Comparison of ENCODE assay signal across 11 mouse cellular contexts in genomic region chr5:141139361-141139912, GRCm38 (mm10).
DNase-seq lines count a peak whose midpoint lies in the region; ATAC-seq and TF ChIP-seq lines count a peak whose summit lies in the region.
"Had no signal": no experiment of that assay in that cellular context is flagged by ENCODE, and none has a peak within 500 bp of the region (broad histone marks: within the 10 kb centered on the region; RNA-seq: fewer than 3 reads in every experiment).

No protein-coding gene starts in this region.

- peak overlapping the region; percentile 19; the same call in 1 of the 2 replicates for H3K4me2 ChIP-seq in kidney, embryonic 16.5 days (replicated peaks; ENCODE audit: low read depth, low read length)
- H3K4me2 ChIP-seq in forebrain, embryonic 11.5 days (ENCODE audit: low read depth, low read length, severe bottlenecking) = 0 out of 2 replicates have a peak overlapping the region, but pooled peaks have one; percentile 32
- peak overlapping the region; percentile 39 for H3K4me2 ChIP-seq in hindbrain, embryonic 15.5 days
- no peak overlapping the region for H3K4me2 ChIP-seq in midbrain, postnatal 0 days (ENCODE audit: low read depth, low read length, poor library complexity, severe bottlenecking)

- peaks cover 18% of the 10 kb centered on the region for H3K4me1 ChIP-seq in kidney, embryonic 16.5 days (ENCODE audit: insufficient read depth, low read length)
- no peaks in the 10 kb centered on the region; the same call in 1 of the 2 replicates for H3K4me1 ChIP-seq in forebrain, embryonic 11.5 days (replicated peaks; ENCODE audit: control insufficient read depth, insufficient read depth, low read length)
- H3K4me1 ChIP-seq in hindbrain, embryonic 15.5 days (replicated peaks) = peaks cover 16% of the 10 kb centered on the region
- H3K4me1 ChIP-seq in midbrain, postnatal 0 days (ENCODE audit: insufficient read depth, low read length) = 0 out of 2 replicates have a peak, but pooled peaks cover 2% of the 10 kb centered on the region

- no peaks in the 10 kb centered on the region for H3K27me3 ChIP-seq in kidney, embryonic 16.5 days (ENCODE audit: insufficient read depth, low read length)
- H3K27me3 ChIP-seq in forebrain, embryonic 11.5 days (ENCODE audit: control insufficient read depth, insufficient read depth, low read length) = no peaks in the 10 kb centered on the region
- no peaks in the 10 kb centered on the region for H3K27me3 ChIP-seq in hindbrain, embryonic 15.5 days
- no peaks in the 10 kb centered on the region for H3K27me3 ChIP-seq in midbrain, postnatal 0 days (ENCODE audit: insufficient read depth, low read length)

- H3K27ac ChIP-seq in kidney, embryonic 16.5 days (ENCODE audit: low read length) = no peak overlapping the region
- H3K27ac ChIP-seq in forebrain, embryonic 11.5 days (ENCODE audit: low read depth, low read length) = no peak overlapping the region
- peak overlapping the region; percentile 6; the same call in 1 of the 2 replicates for H3K27ac ChIP-seq in hindbrain, embryonic 15.5 days (replicated peaks)
- 0 out of 2 replicates have a peak overlapping the region, but pooled peaks have one; percentile 26 for H3K27ac ChIP-seq in midbrain, postnatal 0 days (ENCODE audit: low read depth, low read length)
- H3K27ac ChIP-seq: liver, embryonic 14.5 days had no signal

- WGBS in kidney, embryonic 16.5 days = 41% methylated on average over 14 of the region's 14 CpGs
- WGBS in forebrain, embryonic 11.5 days = 10% methylated on average over 14 of the region's 14 CpGs
- whole genome bisulfite sequencing in hindbrain, embryonic 15.5 days = 17% methylated on average over 14 of the region's 14 CpGs
- 15% methylated on average over 14 of the region's 14 CpGs for WGBS in midbrain, postnatal 0 days

- H3K9ac ChIP-seq in kidney, embryonic 16.5 days (replicated peaks; ENCODE audit: low read length) = no peak overlapping the region
- peak overlapping the region; percentile 6; the same call in 1 of the 2 replicates for H3K9ac ChIP-seq in forebrain, embryonic 11.5 days (ENCODE audit: low read length)
- no peak overlapping the region for H3K9ac ChIP-seq in hindbrain, embryonic 15.5 days
- H3K9ac ChIP-seq in midbrain, postnatal 0 days (replicated peaks; ENCODE audit: low read length, poor library complexity, severe bottlenecking) = 0 out of 2 replicates have a peak overlapping the region, but pooled peaks have one; percentile 29
- H3K9ac ChIP-seq: liver, embryonic 14.5 days had no signal

- no peak overlapping the region for H3K4me3 ChIP-seq in kidney, embryonic 16.5 days (ENCODE audit: low read length)
- H3K4me3 ChIP-seq in forebrain, embryonic 11.5 days (ENCODE audit: low read depth, low read length) = no peak overlapping the region
- H3K4me3 ChIP-seq in hindbrain, embryonic 15.5 days = no peak overlapping the region
- no peak overlapping the region for H3K4me3 ChIP-seq in midbrain, postnatal 0 days (ENCODE audit: low read depth, low read length)

- H3K36me3 ChIP-seq in kidney, embryonic 16.5 days (ENCODE audit: insufficient read depth, low read length) = no peaks in the 10 kb centered on the region
- no peaks in the 10 kb centered on the region for H3K36me3 ChIP-seq in forebrain, embryonic 11.5 days (ENCODE audit: control insufficient read depth, insufficient read depth, low read length)
- H3K36me3 ChIP-seq in hindbrain, embryonic 15.5 days = no peaks in the 10 kb centered on the region
- no peaks in the 10 kb centered on the region for H3K36me3 ChIP-seq in midbrain, postnatal 0 days (ENCODE audit: insufficient read depth, low read length)
- H3K36me3 ChIP-seq: G1E had no signal

- ATAC-seq in kidney, embryonic 16.5 days (ENCODE audit: low FRiP score, low TSS enrichment) = no peak
- peak; percentile 64; the same call in 1 of the 2 replicates for ATAC-seq in forebrain, embryonic 11.5 days (replicated peaks; ENCODE audit: low FRiP score)
- no peak for ATAC-seq in hindbrain, embryonic 15.5 days (ENCODE audit: low FRiP score, low read depth)
- ATAC-seq in midbrain, postnatal 0 days (ENCODE audit: low FRiP score) = no peak

- no peaks in the 10 kb centered on the region for H3K9me3 ChIP-seq in kidney, embryonic 16.5 days (ENCODE audit: low read length)
- H3K9me3 ChIP-seq in forebrain, embryonic 11.5 days (ENCODE audit: control insufficient read depth, low read length) = no peaks in the 10 kb centered on the region
- no peaks in the 10 kb centered on the region for H3K9me3 ChIP-seq in hindbrain, embryonic 15.5 days
- H3K9me3 ChIP-seq in midbrain, postnatal 0 days (ENCODE audit: low read length) = no peaks in the 10 kb centered on the region

- TF ChIP-seq CTCF in midbrain, postnatal 0 days (IDR thresholded peaks at IDR 0.05) = no peak

- no peak for DNase-seq in kidney, postnatal 36 days
- peak; percentile 63 for DNase-seq in forebrain, embryonic 11.5 days (ENCODE audit: low spot score)
- no peak for DNase-seq in midbrain, postnatal 0 days (ENCODE audit: low spot score)
- DNase-seq in frontal cortex, postnatal 25 days (ENCODE audit: low spot score in 2 of 2) = no peak
- DNase-seq in frontal cortex, postnatal 10 days (ENCODE audit: low spot score in 2 of 2) = no peak
- DNase-seq: gastrocnemius, postnatal 25 days; kidney, postnatal 4 days had no signal

Comparison
In these comparisons a context has a peak if more than half of its experiments do, and no peak if none do; other contexts are left out.
1. H3K27ac ChIP-seq: peak in hindbrain, embryonic 15.5 days (single experiment) and midbrain, postnatal 0 days (single experiment); none in kidney, embryonic 16.5 days (single experiment) and forebrain, embryonic 11.5 days (single experiment).
2. H3K9ac ChIP-seq: peak in forebrain, embryonic 11.5 days (single experiment) and midbrain, postnatal 0 days (single experiment); none in kidney, embryonic 16.5 days (single experiment) and hindbrain, embryonic 15.5 days (single experiment).